17 mouse cellular contexts compared by ENCODE assay signal in the genomic region with DNA sequence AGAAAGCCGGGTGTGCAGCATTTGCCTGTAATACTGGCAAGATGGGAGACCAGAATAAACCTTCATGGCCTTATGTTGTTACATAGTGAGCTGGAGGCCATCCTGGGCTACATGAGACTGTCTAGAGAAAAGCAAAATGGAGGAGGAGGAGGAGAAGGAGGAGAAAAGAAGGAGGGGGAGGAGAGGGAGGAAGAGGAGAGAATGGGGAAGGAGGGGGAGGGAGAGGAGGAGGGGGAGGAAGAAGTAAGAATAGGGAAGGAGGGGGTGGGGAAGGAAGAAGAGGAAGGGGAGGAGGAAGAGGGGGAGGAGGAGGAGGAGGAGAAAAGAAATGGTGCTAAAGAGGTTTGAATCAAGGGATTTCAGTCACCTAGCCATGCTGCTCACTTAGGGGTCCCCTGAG. TPM values are rescaled to one million over a fixed set of nuclear protein-coding genes. Genes with fewer than 3 reads are reported as not detected.
DNase-seq lines count a peak whose midpoint lies in the region; ATAC-seq and TF ChIP-seq lines count a peak whose summit lies in the region.
"Had no signal": no experiment of that assay in that cellular context is flagged by ENCODE, and none has a peak within 500 bp of the region (broad histone marks: within the 10 kb centered on the region; RNA-seq: fewer than 3 reads in every experiment).

No protein-coding gene starts in this region.

- no peaks in the 10 kb centered on the region for H3K36me3 ChIP-seq in hindbrain, embryonic 10.5 days
- no peaks in the 10 kb centered on the region for H3K36me3 ChIP-seq in hindbrain, embryonic 11.5 days (ENCODE audit: control insufficient read depth, insufficient read depth, low read length)
- no peaks in the 10 kb centered on the region for H3K36me3 ChIP-seq in forebrain, embryonic 13.5 days (ENCODE audit: poor library complexity, severe bottlenecking)
- H3K36me3 ChIP-seq in limb, embryonic 12.5 days = no peaks in the 10 kb centered on the region
- H3K36me3 ChIP-seq in midbrain, postnatal 0 days (ENCODE audit: insufficient read depth, low read length) = no peaks in the 10 kb centered on the region
- H3K36me3 ChIP-seq: liver, embryonic 15.5 days had no signal

- peak overlapping the region; percentile 64 for H3K27ac ChIP-seq in hindbrain, embryonic 10.5 days
- no peak overlapping the region for H3K27ac ChIP-seq in hindbrain, embryonic 11.5 days (ENCODE audit: low read depth, low read length)
- peak overlapping the region; percentile 88 for H3K27ac ChIP-seq in forebrain, embryonic 13.5 days
- peak overlapping the region; percentile 74 for H3K27ac ChIP-seq in limb, embryonic 12.5 days
- H3K27ac ChIP-seq in midbrain, postnatal 0 days (ENCODE audit: low read depth, low read length) = peak overlapping the region; percentile 62
- H3K27ac ChIP-seq: liver, embryonic 15.5 days had no signal

- H3K9me3 ChIP-seq in hindbrain, embryonic 10.5 days = peaks cover 11% of the 10 kb centered on the region
- H3K9me3 ChIP-seq in hindbrain, embryonic 11.5 days (ENCODE audit: control insufficient read depth, low read length) = no peaks in the 10 kb centered on the region
- peaks cover 9% of the 10 kb centered on the region; the same call in 1 of the 2 replicates for H3K9me3 ChIP-seq in forebrain, embryonic 13.5 days (replicated peaks)
- H3K9me3 ChIP-seq in limb, embryonic 12.5 days = peaks cover 9% of the 10 kb centered on the region; the same call in 1 of the 2 replicates
- H3K9me3 ChIP-seq in midbrain, postnatal 0 days (ENCODE audit: low read length) = no peaks in the 10 kb centered on the region
- H3K9me3 ChIP-seq: liver, embryonic 15.5 days had no signal

- peaks cover 39% of the 10 kb centered on the region for H3K4me1 ChIP-seq in hindbrain, embryonic 10.5 days (replicated peaks)
- H3K4me1 ChIP-seq in hindbrain, embryonic 11.5 days (replicated peaks; ENCODE audit: control insufficient read depth, insufficient read depth, low read length) = peaks cover 3% of the 10 kb centered on the region; the same call in 1 of the 2 replicates
- H3K4me1 ChIP-seq in forebrain, embryonic 13.5 days = peaks cover 50% of the 10 kb centered on the region
- H3K4me1 ChIP-seq in limb, embryonic 12.5 days (replicated peaks) = peaks cover 41% of the 10 kb centered on the region
- peaks cover 5% of the 10 kb centered on the region; the same call in 1 of the 2 replicates for H3K4me1 ChIP-seq in midbrain, postnatal 0 days (ENCODE audit: insufficient read depth, low read length)

- no peak overlapping the region for H3K9ac ChIP-seq in hindbrain, embryonic 11.5 days (ENCODE audit: low read depth, low read length)
- H3K9ac ChIP-seq in forebrain, embryonic 13.5 days = no peak overlapping the region
- H3K9ac ChIP-seq in limb, embryonic 12.5 days (replicated peaks) = no peak overlapping the region; the same call in 1 of the 2 replicates
- H3K9ac ChIP-seq in midbrain, postnatal 0 days (replicated peaks; ENCODE audit: low read length, poor library complexity, severe bottlenecking) = no peak overlapping the region
- H3K9ac ChIP-seq: liver, embryonic 15.5 days had no signal

- H3K27me3 ChIP-seq in hindbrain, embryonic 10.5 days (ENCODE audit: insufficient read depth, poor library complexity, severe bottlenecking) = peaks cover 10% of the 10 kb centered on the region; the same call in 1 of the 2 replicates
- H3K27me3 ChIP-seq in hindbrain, embryonic 11.5 days (ENCODE audit: control insufficient read depth, insufficient read depth, low read length) = no peaks in the 10 kb centered on the region
- H3K27me3 ChIP-seq in forebrain, embryonic 13.5 days = no peaks in the 10 kb centered on the region
- no peaks in the 10 kb centered on the region for H3K27me3 ChIP-seq in limb, embryonic 12.5 days
- H3K27me3 ChIP-seq in midbrain, postnatal 0 days (ENCODE audit: insufficient read depth, low read length) = no peaks in the 10 kb centered on the region
- H3K27me3 ChIP-seq: liver, embryonic 15.5 days had no signal

- no peak for ATAC-seq in hindbrain, embryonic 11.5 days (ENCODE audit: low FRiP score)
- no peak for ATAC-seq in forebrain, embryonic 13.5 days
- no peak for ATAC-seq in limb, embryonic 12.5 days (ENCODE audit: insufficient number of reproducible peaks, insufficient read depth, low FRiP score, low TSS enrichment, low read depth)
- no peak for ATAC-seq in midbrain, postnatal 0 days (ENCODE audit: low FRiP score)

- no peak overlapping the region for H3K4me2 ChIP-seq in hindbrain, embryonic 11.5 days (replicated peaks; ENCODE audit: low read depth, low read length)
- H3K4me2 ChIP-seq in forebrain, embryonic 13.5 days = peak overlapping the region; percentile 41
- peak overlapping the region; percentile 50 for H3K4me2 ChIP-seq in limb, embryonic 12.5 days
- peak overlapping the region; percentile 22; the same call in 1 of the 2 replicates for H3K4me2 ChIP-seq in midbrain, postnatal 0 days (ENCODE audit: low read depth, low read length, poor library complexity, severe bottlenecking)
- H3K4me2 ChIP-seq: liver, embryonic 15.5 days had no signal

- no peak for TF ChIP-seq CTCF in midbrain, postnatal 0 days (IDR thresholded peaks at IDR 0.05)

- peak overlapping the region; percentile 26; the same call in 1 of the 2 replicates for H3K4me3 ChIP-seq in hindbrain, embryonic 10.5 days
- H3K4me3 ChIP-seq in hindbrain, embryonic 11.5 days (ENCODE audit: low read depth, low read length) = no peak overlapping the region
- no peak overlapping the region for H3K4me3 ChIP-seq in forebrain, embryonic 13.5 days
- 0 out of 2 replicates have a peak overlapping the region, but pooled peaks have one; percentile 19 for H3K4me3 ChIP-seq in limb, embryonic 12.5 days (replicated peaks)
- H3K4me3 ChIP-seq in midbrain, postnatal 0 days (ENCODE audit: low read depth, low read length) = no peak overlapping the region
- H3K4me3 ChIP-seq: liver, embryonic 15.5 days had no signal

- 30% methylated on average over 1 of the region's 1 CpGs for WGBS in hindbrain, embryonic 10.5 days
- WGBS in hindbrain, embryonic 11.5 days = 38% methylated on average over 1 of the region's 1 CpGs
- 24% methylated on average over 1 of the region's 1 CpGs for WGBS in forebrain, embryonic 13.5 days
- WGBS in limb, embryonic 12.5 days = 16% methylated on average over 1 of the region's 1 CpGs
- 24% methylated on average over 1 of the region's 1 CpGs for WGBS in midbrain, postnatal 0 days

- DNase-seq in hindbrain, embryonic 10.5 days (ENCODE audit: low spot score) = no peak
- no peak for DNase-seq in hindbrain, embryonic 11.5 days (ENCODE audit: low spot score)
- no peak for DNase-seq in midbrain, postnatal 0 days (ENCODE audit: low spot score)
- no peak for DNase-seq in cerebellum, adult 9-11 months
- no peak for DNase-seq in left cerebral cortex, adult 11 months (ENCODE audit: low spot score)
- no peak for DNase-seq in spleen, adult 18-20 months
- DNase-seq: cerebellum, adult 2 months; gastrocnemius, postnatal 36 days; kidney, postnatal 36 days; lung, postnatal 36 days had no signal

RNA-seq across cellular contexts. Expression of gene Acvr1b, which starts 13.7 kb away (rescaled TPM):
- polyA plus RNA-seq in hindbrain, embryonic 10.5 days (2016; fragmentation: Nextera tagmentation; extraction: Ambion mirVana) = 6.3 and 10.9 TPM in 2 replicates
- polyA plus RNA-seq in hindbrain, embryonic 11.5 days (2014; fragmentation: Nextera tagmentation; extraction: Ambion mirVana) = 16.2 and 17.1 TPM in 2 replicates
- polyA plus RNA-seq in forebrain, embryonic 13.5 days (2015; fragmentation: Nextera tagmentation; extraction: Ambion mirVana) = 14.3 and 15.8 TPM in 2 replicates
- 7.3 and 8.2 TPM in 2 replicates for polyA plus RNA-seq in limb, embryonic 12.5 days (2016; fragmentation: Nextera tagmentation; extraction: Ambion mirVana)
- 77.8 and 86.8 TPM in 2 replicates for total RNA-seq in midbrain, postnatal 0 days (2014; rRNA removed)
- 15.2 and 15.8 TPM in 2 replicates for polyA plus RNA-seq in midbrain, postnatal 0 days (2015; fragmentation: Nextera tagmentation; extraction: Ambion mirVana)

RNA-seq across cellular contexts. Expression of gene Acvrl1, which starts 31.8 kb away (rescaled TPM):
- polyA plus RNA-seq in hindbrain, embryonic 10.5 days (2016; fragmentation: Nextera tagmentation; extraction: Ambion mirVana) = 8.7 and 10.8 TPM in 2 replicates
- polyA plus RNA-seq in hindbrain, embryonic 11.5 days (2014; fragmentation: Nextera tagmentation; extraction: Ambion mirVana) = 4.8 and 5.5 TPM in 2 replicates
- polyA plus RNA-seq in forebrain, embryonic 13.5 days (2015; fragmentation: Nextera tagmentation; extraction: Ambion mirVana) = 5.0 and 5.3 TPM in 2 replicates
- polyA plus RNA-seq in limb, embryonic 12.5 days (2016; fragmentation: Nextera tagmentation; extraction: Ambion mirVana) = 7.3 and 7.4 TPM in 2 replicates
- total RNA-seq in midbrain, postnatal 0 days (2014; rRNA removed) = 8.4 and 11.2 TPM in 2 replicates
- 6.1 and 6.7 TPM in 2 replicates for polyA plus RNA-seq in midbrain, postnatal 0 days (2015; fragmentation: Nextera tagmentation; extraction: Ambion mirVana)

RNA-seq across cellular contexts. Expression of gene Ankrd33, which starts 44.6 kb away (rescaled TPM):
- not detected in 2 replicates for polyA plus RNA-seq in hindbrain, embryonic 10.5 days (2016; fragmentation: Nextera tagmentation; extraction: Ambion mirVana)
- not detected in 2 replicates for polyA plus RNA-seq in hindbrain, embryonic 11.5 days (2014; fragmentation: Nextera tagmentation; extraction: Ambion mirVana)
- not detected in 2 replicates for polyA plus RNA-seq in forebrain, embryonic 13.5 days (2015; fragmentation: Nextera tagmentation; extraction: Ambion mirVana)
- not detected in 2 replicates for polyA plus RNA-seq in limb, embryonic 12.5 days (2016; fragmentation: Nextera tagmentation; extraction: Ambion mirVana)
- total RNA-seq in midbrain, postnatal 0 days (2014; rRNA removed) = not detected in 2 replicates
- polyA plus RNA-seq in midbrain, postnatal 0 days (2015; fragmentation: Nextera tagmentation; extraction: Ambion mirVana) = not detected in 2 replicates
- total RNA-seq: gastrocnemius, postnatal 36 days had no signal
- polyA plus RNA-seq: heart, embryonic 16.5 days; intestine, embryonic 14.5 days; liver, embryonic 15.5 days; spleen, adult 2 months; testis, adult 2 months had no signal

Comparison
In these comparisons a context has a peak if more than half of its experiments do, and no peak if none do; other contexts are left out.
1. H3K4me3 ChIP-seq: peak in hindbrain, embryonic 10.5 days (single experiment) and limb, embryonic 12.5 days (single experiment); none in hindbrain, embryonic 11.5 days (single experiment), forebrain, embryonic 13.5 days (single experiment) and midbrain, postnatal 0 days (single experiment).